Mouse (Mus musculus): ENCODE measurements around the gene Mbnl1. TPM values are rescaled to one million over a fixed set of nuclear protein-coding genes. Genes with fewer than 3 reads are reported as not detected.
"Not testable (repeated sequence)": the region's sequence is repeated elsewhere in the genome, so short reads cannot be mapped to it uniquely, and the experiment has no call there.

Mbnl1 gene
- total RNA-seq, 2 experiments from 2014 or later: 195 to 217 TPM

- intact Hi-C loops (cut with DNase I): no loop called here
- DNase-seq: no peak
Observed at GRCm38 (mm10) chr3:60486713-60487170, 14.1 kb downstream of the Mbnl1 start.

DNA sequence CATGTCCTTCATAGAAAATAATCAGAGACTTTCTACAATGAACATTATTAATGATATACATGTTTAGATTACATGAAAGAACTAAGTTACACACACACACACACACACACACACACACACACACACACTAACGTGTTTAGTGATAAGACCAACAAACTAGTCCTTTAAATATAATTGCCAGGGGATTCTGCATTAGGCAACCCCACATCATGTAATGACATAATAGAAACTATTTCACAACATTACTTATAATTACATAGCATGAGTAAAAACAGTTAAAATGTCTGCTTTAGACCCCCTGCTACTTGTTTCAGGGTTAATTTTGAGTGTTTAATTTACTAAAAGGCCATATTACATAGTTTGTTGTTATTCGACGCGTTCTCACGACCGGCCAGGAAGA, 16.9 kb downstream of the Mbnl1 start:
- intact Hi-C loops (cut with DNase I): no loop called here
- DNase-seq: no peak

- intact Hi-C loops (cut with DNase I); DNase-seq: not testable (repeated sequence)
Observed at GRCm38 (mm10) chr3:60494774-60495535, 22.3 kb downstream of the Mbnl1 start.

DNA sequence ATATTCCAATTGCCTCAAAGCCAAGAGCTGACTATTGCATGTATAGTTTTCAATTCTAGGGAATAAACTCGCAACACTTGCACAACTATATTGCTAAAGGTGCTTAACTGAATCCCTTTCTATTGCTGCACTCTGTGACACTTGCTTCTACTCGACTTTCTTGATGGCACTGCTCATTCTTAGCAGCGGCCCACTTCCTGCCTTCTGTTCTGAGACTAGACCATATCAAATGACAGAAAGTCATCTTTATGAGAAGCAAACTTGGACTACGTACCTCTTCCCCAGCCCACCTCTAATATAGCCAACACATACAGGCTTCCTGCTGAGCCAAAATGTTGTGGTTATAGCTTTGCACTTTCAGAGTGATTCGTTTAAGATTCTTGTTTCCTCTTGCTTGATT, 23.6 kb downstream of the Mbnl1 start:
- intact Hi-C loops (cut with DNase I): no loop called here
- no peak for DNase-seq

GRCm38 (mm10) chr3:60498151-60498550, 25.5 kb downstream of the Mbnl1 start:
- intact Hi-C loops (cut with DNase I): no loop called here

DNA sequence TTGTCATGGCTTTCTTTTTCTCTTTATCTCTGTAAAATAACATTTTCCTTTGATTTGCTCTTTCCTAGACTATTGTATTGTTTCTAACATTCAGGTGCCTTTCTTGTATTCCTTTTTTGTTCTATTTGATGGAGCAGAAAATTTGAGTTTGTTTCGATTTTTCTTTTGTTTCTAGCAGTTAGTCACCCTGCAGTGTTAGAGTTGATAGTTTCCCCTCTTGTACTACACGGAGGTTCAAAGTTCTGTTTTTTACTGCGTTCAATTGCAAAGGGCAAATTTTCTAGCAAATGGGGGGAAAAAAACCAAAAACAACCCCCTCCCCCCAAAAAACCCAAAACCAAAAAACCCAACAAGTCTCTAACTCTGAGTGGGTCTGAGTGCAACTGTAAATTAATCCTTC, 26.0 kb downstream of the Mbnl1 start:
- intact Hi-C loops (cut with DNase I): no loop called here
- DNase-seq: no peak

More at GRCm38 (mm10) chr3:60498151-60498550, 25.5 kb downstream of the Mbnl1 start:
- no peak for DNase-seq

- intact Hi-C loops (cut with DNase I): no loop called here
- peak in 1 of 2 experiments; percentile 13 for DNase-seq
Observed at GRCm38 (mm10) chr3:60499157-60499578, 26.5 kb downstream of the Mbnl1 start.

DNA sequence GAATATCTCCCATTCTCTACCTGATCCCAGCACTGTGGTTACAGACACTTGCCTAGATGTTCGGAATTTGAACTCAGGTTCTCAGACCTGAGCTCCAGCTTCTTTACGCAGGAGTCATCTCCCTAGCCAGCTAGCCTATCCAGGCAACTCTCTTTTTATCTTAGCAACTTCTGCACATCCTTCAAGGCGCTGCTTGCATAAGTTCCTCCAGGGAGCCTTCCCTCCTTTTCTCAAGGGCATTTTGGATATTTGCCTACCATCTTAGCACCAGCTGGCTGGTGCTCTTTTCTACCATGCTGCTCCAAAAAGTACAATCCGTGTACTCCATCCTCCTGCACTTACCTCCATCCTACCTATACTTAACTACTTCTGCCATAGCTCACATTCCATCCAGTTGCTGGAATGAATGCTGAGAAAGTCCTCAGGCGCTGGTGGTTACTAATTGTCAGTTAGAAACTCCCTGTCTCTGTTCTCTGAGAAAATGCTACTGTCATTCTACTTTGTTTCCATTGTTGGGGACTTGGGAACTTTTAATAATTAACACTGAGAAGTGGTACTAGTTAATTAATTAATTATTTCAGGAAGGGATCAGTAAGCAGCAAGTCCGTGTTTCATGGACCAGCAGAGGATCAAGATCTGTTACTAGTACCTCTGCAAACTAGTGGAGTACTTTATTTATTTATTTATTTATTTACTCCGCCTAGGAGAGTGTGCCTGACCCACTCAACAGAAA, 27.3 kb downstream of the Mbnl1 start:
- intact Hi-C loops (cut with DNase I): loop anchor here (5.0 kb wide), 2 partner anchors 82 to 102 kb away; no protein-coding TSS in a partner anchor
- no peak for DNase-seq

GRCm38 (mm10) chr3:60500571-60501527, 28.2 kb downstream of the Mbnl1 start:
- intact Hi-C loops (cut with DNase I): loop anchor here (5.0 kb wide), 2 partner anchors 81 to 101 kb away; no protein-coding TSS in a partner anchor
- DNase-seq: peak; percentile 89 to 93

GRCm38 (mm10) chr3:60501561-60502151, 29.0 kb downstream of the Mbnl1 start:
- peak in 1 of 2 experiments; percentile 63 for DNase-seq
- intact Hi-C loops (cut with DNase I): loop anchor here (1.0 to 5.0 kb wide), 3 partner anchors 15 to 101 kb away; no protein-coding TSS in a partner anchor

GRCm38 (mm10) chr3:60502155-60502987, 29.7 kb downstream of the Mbnl1 start:
- peak; percentile 13 to 55 for DNase-seq
- intact Hi-C loops (cut with DNase I): loop anchor here (1.0 to 5.0 kb wide), 3 partner anchors 14 to 100 kb away; no protein-coding TSS in a partner anchor

DNA sequence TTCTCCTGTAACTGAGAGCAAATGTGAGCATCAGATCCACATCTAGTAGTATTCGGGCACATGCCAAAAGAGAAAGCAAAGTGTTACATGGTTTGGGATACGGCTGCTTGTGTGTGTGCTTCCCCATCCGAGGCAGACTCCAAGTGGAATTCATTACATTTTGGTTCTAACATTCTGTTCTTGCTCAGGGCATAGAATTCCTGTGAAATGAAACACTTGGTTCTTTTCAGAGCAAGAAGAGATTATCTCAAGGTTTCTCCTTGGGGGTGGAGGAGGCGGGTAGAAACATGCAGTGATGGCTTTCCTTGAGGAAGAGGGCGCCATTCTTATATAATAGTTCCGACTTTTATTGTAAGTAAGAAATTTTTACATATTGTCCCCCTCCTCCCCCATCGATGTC, 30.6 kb downstream of the Mbnl1 start:
- DNase-seq: no peak
- intact Hi-C loops (cut with DNase I): loop anchor here (5.0 kb wide), 2 partner anchors 79 to 99 kb away; no protein-coding TSS in a partner anchor

DNA sequence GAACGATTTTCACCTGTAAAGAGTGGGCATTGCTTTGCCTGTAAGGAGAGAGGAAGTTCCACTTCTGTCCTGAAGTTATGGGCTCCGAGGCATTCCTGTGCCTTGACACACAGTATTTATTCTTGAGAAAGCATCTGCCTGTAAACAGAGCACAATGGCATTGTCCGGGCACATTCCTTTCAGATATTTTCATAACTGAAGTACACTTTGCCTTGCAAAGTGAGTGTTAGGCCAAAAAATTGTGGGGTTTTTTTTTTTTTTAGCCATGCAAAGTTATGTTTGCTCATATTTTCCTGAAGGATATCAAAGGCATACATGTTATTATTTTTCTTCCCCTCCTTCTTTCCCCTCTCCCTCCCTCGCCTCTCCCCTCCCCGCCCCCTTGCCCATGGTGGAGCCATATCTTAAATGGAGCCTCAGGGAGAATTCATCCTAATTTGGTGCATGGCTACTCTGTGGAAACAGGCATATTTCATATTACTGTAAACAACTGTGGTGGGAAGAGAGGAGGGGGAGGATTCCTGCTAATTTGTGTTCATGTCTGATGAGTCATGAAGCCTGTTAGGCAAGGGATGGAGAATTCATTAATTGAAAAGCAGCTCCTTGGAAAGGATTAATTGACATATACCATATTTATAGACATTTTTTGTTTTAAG, 32.3 kb downstream of the Mbnl1 start:
- DNase-seq: no peak
- intact Hi-C loops (cut with DNase I): loop anchor here (5.0 kb wide), 2 partner anchors 77 to 97 kb away; no protein-coding TSS in a partner anchor

GRCm38 (mm10) chr3:60506821-60507220, 34.2 kb downstream of the Mbnl1 start:
- DNase-seq: no peak
- intact Hi-C loops (cut with DNase I): no loop called here

DNA sequence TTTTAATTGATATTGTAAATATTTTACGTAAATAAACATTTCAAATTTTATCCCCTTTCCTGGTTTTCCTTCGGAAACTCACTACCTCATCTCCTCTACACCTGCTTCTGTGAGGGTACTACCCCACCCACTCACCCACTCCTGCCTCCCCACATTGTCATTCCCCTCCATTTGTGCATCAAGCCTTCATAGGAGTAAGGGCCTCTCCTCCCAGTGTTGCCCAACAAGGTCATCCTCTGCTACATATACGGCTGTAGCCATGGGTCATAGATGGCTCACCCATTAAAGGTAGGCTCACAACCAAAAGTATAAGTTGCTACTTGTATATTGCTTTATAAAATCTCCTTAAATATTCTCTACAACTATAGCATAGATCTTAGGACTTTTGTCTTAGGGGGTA, 34.9 kb downstream of the Mbnl1 start:
- intact Hi-C loops (cut with DNase I): no loop called here
- DNase-seq: no peak

GRCm38 (mm10) chr3:60507979-60508378, 35.3 kb downstream of the Mbnl1 start:
- intact Hi-C loops (cut with DNase I): no loop called here
- DNase-seq: no peak

DNA sequence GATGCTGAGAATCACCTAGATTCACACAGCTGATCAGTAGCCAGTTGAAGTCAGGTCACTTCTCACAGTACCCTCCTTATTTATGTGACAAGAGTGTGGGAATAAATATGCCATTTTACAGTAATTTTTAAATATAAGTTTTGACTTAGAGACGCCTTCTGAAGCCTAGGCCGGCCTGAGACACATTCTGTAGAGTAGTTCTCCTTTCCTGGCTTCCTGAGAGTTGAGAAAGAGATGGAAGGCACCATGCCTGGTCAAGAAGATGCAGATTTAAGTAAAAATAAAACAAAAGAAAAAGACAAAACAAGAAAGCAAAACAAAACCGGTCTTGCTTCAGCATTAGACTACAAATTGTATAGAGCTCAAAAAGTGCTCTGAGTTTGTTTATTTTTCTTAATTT, 38.6 kb downstream of the Mbnl1 start:
- intact Hi-C loops (cut with DNase I): no loop called here
- DNase-seq: peak in 1 of 2 experiments; percentile 7

- intact Hi-C loops (cut with DNase I): no loop called here
Observed at GRCm38 (mm10) chr3:60513337-60513736, 40.7 kb downstream of the Mbnl1 start.

More at GRCm38 (mm10) chr3:60513337-60513736, 40.7 kb downstream of the Mbnl1 start:
- no peak for DNase-seq
